Mouse (Mus musculus) CD4-positive, CD25-positive, alpha-beta regulatory T cell, adult 2 months (primary cell): Measurements from ENCODE around the gene Chrm3.

ENCODE experiments used
- DNase-seq: peaks from one replicate; pipeline ENCODE4 v3.0.0-alpha.2; 2012; ENCODE audit warnings: low read depth, low spot score

The Chrm3 gene

GRCm38 (mm10) chr13:10071165-10071564, 289.5 kb downstream of the Chrm3 start:
- peak; percentile 78 for DNase-seq

DNA sequence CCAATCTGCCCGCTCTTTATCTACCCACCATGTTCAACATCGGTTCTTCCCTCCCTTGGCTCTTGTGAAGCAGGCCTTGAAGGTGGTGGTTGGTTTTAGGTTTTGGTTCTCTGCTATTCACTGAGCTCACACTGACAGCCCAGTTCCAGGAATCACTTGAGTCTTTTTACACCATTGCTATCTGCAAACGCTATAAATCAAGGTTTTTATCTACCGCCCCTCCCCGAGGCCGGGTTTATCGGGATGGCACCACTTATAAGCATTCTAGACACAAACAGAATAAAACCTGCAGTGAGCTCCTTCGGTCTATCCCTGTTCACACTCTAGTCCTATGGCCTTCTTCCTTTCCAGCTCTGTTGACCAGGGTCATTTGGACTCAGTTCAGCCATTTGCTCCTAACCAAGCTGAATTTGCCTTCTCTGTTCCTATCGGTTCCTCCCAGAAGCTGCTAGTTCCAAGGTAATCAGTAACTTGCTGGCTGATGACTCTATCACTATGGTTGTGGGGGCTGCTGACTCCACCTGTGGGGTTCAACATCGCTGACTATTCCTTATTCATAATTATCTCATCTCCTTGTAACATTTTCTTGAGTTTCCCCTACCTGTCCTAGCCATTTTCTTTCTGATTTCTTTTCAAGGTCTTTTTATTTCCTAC, 291.6 kb downstream of the Chrm3 start:
- no peak for DNase-seq

GRCm38 (mm10) chr13:10066829-10067618, 293.6 kb downstream of the Chrm3 start:
- DNase-seq = peak; percentile 27

DNA sequence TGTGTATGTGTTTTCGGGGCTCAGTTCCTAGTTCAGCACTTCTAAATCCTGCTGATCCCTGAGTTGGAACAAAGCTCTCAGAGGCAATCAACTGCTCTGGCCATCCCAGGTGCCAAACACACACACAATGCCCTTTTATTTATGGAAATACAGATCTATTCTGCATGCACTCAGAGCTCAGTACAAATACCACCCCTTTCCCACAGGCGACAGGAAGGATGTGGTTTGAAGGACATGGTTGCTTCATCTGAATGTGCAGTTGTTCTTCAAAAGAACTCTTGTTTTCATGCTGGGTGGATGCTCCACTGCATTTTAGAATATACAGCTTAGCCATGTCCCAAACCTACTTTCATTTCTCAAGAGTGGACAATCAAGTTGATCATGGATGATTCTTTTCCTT, 294.9 kb downstream of the Chrm3 start:
- peak; percentile 77 for DNase-seq

GRCm38 (mm10) chr13:10062681-10063080, 298.0 kb downstream of the Chrm3 start:
- DNase-seq = peak; percentile 12

DNA sequence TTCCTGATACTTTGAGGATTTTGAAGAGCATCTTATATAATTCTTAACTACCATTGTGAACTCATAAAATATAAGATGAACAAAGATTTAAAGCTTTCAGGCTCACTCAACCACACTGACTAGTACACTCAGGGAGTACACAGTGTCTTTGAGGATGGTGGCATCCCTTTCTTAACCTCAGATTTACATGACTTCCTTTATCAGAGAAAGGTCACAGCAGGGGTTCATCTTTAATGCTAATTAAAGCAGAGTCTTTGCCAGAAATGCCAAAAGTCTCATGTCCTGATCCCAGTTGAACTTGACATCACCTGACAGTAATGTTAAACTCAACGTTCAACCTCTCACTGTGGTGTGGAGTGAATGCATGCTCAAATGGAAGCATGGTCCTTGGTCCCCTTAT, 301.7 kb downstream of the Chrm3 start:
- peak; percentile 26 for DNase-seq

- no peak for DNase-seq
Observed at GRCm38 (mm10) chr13:10057644-10058198, 302.9 kb downstream of the Chrm3 start.

GRCm38 (mm10) chr13:10054086-10054485, 306.6 kb downstream of the Chrm3 start:
- DNase-seq = no peak

- no peak for DNase-seq
Observed at GRCm38 (mm10) chr13:10053301-10053889, 307.3 kb downstream of the Chrm3 start.

- no peak for DNase-seq
Observed at GRCm38 (mm10) chr13:10045651-10046350, 314.8 kb downstream of the Chrm3 start.

- DNase-seq = peak; percentile 52
Observed at GRCm38 (mm10) chr13:10044084-10044483, 316.6 kb downstream of the Chrm3 start.

DNA sequence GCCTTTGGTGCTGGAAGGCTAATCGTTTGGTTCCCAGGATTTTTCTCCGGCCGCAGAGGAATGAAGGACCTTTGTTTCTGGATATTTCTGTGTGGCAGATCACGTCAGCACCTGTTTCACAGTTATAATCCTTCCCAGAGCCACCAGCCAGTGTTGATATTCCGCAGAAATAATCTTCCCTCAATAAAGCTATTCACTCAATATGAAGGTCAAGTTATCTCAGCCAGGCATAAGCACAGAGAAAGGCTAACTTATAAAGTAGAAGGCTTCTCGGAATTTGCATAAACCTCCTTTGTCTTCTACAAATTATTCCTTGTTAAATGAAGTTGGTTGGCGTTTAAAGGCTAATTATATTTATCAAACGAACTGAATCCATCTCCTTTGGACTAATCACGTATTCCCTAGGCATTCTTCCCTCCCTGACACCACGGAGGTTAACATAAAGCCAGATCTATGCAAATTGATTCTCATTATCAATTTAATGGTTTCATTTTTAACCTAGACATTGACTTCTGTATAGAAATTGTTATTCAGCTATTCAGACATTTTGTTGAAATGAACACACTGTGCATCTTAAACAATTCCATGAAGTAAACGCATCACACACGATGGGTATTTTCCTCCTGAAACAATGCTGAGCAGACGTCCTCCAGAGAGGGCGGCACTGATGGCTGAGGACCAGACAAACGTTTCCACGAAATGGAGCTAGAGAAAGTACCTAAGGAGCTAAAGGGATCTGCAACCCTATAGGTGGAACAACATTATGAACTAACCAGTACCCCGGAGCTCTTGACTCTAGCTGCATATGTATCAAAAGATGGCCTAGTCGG, 326.9 kb downstream of the Chrm3 start:
- DNase-seq = no peak

DNA sequence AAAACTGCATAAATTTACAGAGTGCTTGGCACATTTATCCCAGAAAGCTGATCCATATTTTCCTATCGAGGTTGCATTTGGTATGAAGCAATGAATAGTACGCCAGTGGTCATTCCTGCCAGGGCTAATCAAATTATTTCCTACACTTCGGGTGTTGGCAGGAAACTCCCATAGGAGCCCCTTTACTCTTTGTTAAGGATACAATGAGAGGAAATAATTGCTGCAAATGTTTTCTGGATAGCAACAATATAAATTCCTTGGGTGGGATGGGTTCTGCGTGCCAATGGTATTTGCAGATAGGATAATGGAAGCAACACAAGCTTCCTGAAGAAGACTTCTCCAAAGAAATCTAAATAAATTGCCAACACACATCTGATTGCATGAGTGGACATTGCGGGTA, 329.1 kb downstream of the Chrm3 start:
- DNase-seq = no peak

DNA sequence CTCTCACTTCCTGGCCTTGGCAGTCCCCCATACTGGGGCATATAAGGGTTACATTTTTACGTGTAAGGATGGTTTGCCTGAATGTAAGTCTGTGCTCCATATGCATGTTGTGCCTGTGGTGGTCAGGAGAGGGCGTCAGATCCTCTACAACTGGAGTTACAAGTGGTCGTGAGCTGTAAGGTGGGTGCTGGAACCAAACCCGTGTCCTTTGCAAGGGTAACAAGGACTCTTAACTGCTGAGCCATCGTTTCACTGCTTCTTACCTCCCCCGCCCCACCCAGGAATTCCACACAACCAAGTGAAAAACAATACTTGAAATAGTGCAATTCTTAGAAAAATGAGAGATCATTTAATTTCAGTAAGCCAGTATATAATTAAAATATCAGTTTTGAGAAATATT, 330.7 kb downstream of the Chrm3 start:
- DNase-seq = no peak

DNA sequence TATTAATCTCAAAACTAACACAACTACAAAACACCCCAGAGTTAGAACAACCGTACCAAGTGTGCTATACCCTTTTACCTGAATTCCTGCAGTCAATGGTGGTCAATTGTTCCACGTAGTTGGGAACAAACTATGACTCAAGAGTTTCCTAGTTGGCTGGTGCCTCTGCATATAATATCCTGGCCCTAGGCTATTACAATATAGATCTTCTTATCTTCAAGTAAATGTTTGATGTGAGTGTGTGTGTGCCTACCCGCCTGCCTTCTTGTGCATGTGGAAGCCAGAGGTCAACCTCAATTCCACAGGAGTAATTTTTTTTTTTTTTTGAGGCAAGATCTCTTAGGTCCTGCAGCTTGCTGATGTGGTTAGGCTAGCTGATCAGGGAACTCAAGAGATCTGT, 335.5 kb downstream of the Chrm3 start:
- DNase-seq = no peak

- no peak for DNase-seq
Observed at GRCm38 (mm10) chr13:10023112-10023511, 337.5 kb downstream of the Chrm3 start.

DNA sequence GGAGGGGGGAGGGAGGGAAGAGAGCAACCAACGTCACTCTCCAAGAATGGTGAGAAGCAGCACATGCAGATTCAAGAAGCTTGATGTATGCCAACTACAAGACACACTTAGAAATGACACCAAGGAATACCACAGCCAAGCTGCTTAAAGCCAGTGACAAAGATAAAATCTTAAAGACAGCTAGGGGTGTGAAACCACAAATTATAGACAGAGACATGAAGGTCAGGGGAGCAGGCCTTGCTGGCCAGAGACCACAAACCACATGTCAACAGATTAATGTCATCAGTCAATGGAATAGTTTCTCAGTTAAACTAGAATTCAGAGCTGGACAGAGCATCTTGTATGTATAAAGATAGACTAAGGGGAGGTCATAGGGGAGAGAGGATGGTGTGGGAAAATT, 341.4 kb downstream of the Chrm3 start:
- DNase-seq = no peak

GRCm38 (mm10) chr13:10002916-10003315, 357.7 kb downstream of the Chrm3 start:
- no peak for DNase-seq

- DNase-seq = no peak
Observed at GRCm38 (mm10) chr13:9997664-9998328, 362.9 kb downstream of the Chrm3 start.

DNA sequence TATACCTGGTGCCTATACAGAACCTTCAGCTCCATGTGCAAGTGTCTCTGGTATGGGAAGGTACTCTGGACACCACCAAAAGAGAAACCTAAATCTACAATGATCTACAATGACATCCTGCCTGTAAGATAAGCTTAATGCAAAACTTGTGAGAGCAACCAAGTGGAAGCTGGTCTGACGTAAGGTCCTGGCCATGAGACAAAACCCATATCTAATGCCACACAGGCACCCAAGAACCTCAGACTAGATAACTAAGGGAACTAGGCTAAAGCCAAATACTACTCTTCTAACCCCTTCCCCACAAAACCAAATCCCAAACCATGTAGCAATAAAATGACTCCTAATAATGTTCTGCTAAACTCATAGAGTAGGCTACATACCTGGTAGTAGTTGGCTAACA, 364.8 kb downstream of the Chrm3 start:
- DNase-seq = no peak
